Mouse (Mus musculus): ENCODE measurements around the gene Camk1d. TPM values are rescaled to one million over a fixed set of nuclear protein-coding genes. Genes with fewer than 3 reads are reported as not detected.

The Camk1d gene
- polyA plus RNA-seq, 1 experiment from 2014 or later, result 7.4 TPM

GRCm38 (mm10) chr2:5514095-5514494 lies 200.2 kb downstream of the Camk1d start:
- Histone ChIP-seq H3K27me3 (replicated peaks; ENCODE audit: control insufficient read depth, insufficient read depth, low read length) (no peaks in the 10 kb centered on the region), H3K9ac (ENCODE audit: low read depth, low read length) (no peak overlapping the region), H3K4me2 (ENCODE audit: low read length) (no peak overlapping the region), H3K36me3 (ENCODE audit: control insufficient read depth, insufficient read depth, low read length) (no peaks in the 10 kb centered on the region), H3K4me1 (ENCODE audit: control insufficient read depth, insufficient read depth, low read depth, low read length) (no peaks in the 10 kb centered on the region), H3K4me3 (ENCODE audit: low read length) (no peak overlapping the region), H3K27ac (ENCODE audit: low read depth, low read length) (no peak overlapping the region), H3K9me3 (ENCODE audit: control insufficient read depth, low read length) (no peaks in the 10 kb centered on the region)
- 98% methylated on average over 5 of the region's 5 CpGs for WGBS
- ATAC-seq, result no peak

- H3K4me1 ChIP-seq (ENCODE audit: control insufficient read depth, insufficient read depth, low read depth, low read length), result no peaks in the 10 kb centered on the region
- no peak for ATAC-seq
- no peak overlapping the region for H3K4me2 ChIP-seq (ENCODE audit: low read length)
- no peaks in the 10 kb centered on the region for H3K36me3 ChIP-seq (ENCODE audit: control insufficient read depth, insufficient read depth, low read length)
- H3K27ac ChIP-seq (ENCODE audit: low read depth, low read length), result no peak overlapping the region
- H3K4me3 ChIP-seq (ENCODE audit: low read length), result no peak overlapping the region
- H3K9ac ChIP-seq (ENCODE audit: low read depth, low read length), result no peak overlapping the region
- no peaks in the 10 kb centered on the region for H3K9me3 ChIP-seq (ENCODE audit: control insufficient read depth, low read length)
- WGBS, result 100% methylated on average over 2 of the region's 2 CpGs
- no peaks in the 10 kb centered on the region for H3K27me3 ChIP-seq (replicated peaks; ENCODE audit: control insufficient read depth, insufficient read depth, low read length)
Measured at GRCm38 (mm10) chr2:5513621-5514020, 200.7 kb downstream of the Camk1d start.

GRCm38 (mm10) chr2:5510042-5510441 lies 204.3 kb downstream of the Camk1d start:
- Histone ChIP-seq H3K4me3 (ENCODE audit: low read length) (no peak overlapping the region), H3K4me1 (ENCODE audit: control insufficient read depth, insufficient read depth, low read depth, low read length) (no peaks in the 10 kb centered on the region), H3K36me3 (ENCODE audit: control insufficient read depth, insufficient read depth, low read length) (no peaks in the 10 kb centered on the region), H3K9me3 (ENCODE audit: control insufficient read depth, low read length) (peaks cover 5% of the 10 kb centered on the region; the same call in 1 of the 2 replicates), H3K9ac (ENCODE audit: low read depth, low read length) (no peak overlapping the region), H3K27ac (ENCODE audit: low read depth, low read length) (no peak overlapping the region), H3K27me3 (replicated peaks; ENCODE audit: control insufficient read depth, insufficient read depth, low read length) (no peaks in the 10 kb centered on the region), H3K4me2 (ENCODE audit: low read length) (no peak overlapping the region)
- WGBS, result 93% methylated on average over 6 of the region's 6 CpGs
- no peak for ATAC-seq

GRCm38 (mm10) chr2:5499620-5500019 lies 214.7 kb downstream of the Camk1d start:
- H3K36me3 ChIP-seq (ENCODE audit: control insufficient read depth, insufficient read depth, low read length), result no peaks in the 10 kb centered on the region
- H3K9me3 ChIP-seq (ENCODE audit: control insufficient read depth, low read length), result no peaks in the 10 kb centered on the region
- no peak overlapping the region for H3K9ac ChIP-seq (ENCODE audit: low read depth, low read length)
- H3K27ac ChIP-seq (ENCODE audit: low read depth, low read length), result no peak overlapping the region
- no peaks in the 10 kb centered on the region for H3K4me1 ChIP-seq (ENCODE audit: control insufficient read depth, insufficient read depth, low read depth, low read length)
- WGBS, result 66% methylated on average over 4 of the region's 4 CpGs
- no peak overlapping the region for H3K4me3 ChIP-seq (ENCODE audit: low read length)
- ATAC-seq, result no peak
- H3K4me2 ChIP-seq (ENCODE audit: low read length), result no peak overlapping the region
- no peaks in the 10 kb centered on the region for H3K27me3 ChIP-seq (replicated peaks; ENCODE audit: control insufficient read depth, insufficient read depth, low read length)

GRCm38 (mm10) chr2:5489916-5490315 lies 224.4 kb downstream of the Camk1d start:
- Histone ChIP-seq H3K9ac (ENCODE audit: low read depth, low read length) (no peak overlapping the region), H3K4me3 (ENCODE audit: low read length) (no peak overlapping the region), H3K9me3 (ENCODE audit: control insufficient read depth, low read length) (no peaks in the 10 kb centered on the region), H3K4me2 (ENCODE audit: low read length) (no peak overlapping the region), H3K27ac (ENCODE audit: low read depth, low read length) (no peak overlapping the region), H3K36me3 (ENCODE audit: control insufficient read depth, insufficient read depth, low read length) (no peaks in the 10 kb centered on the region), H3K4me1 (ENCODE audit: control insufficient read depth, insufficient read depth, low read depth, low read length) (no peaks in the 10 kb centered on the region), H3K27me3 (replicated peaks; ENCODE audit: control insufficient read depth, insufficient read depth, low read length) (no peaks in the 10 kb centered on the region)
- WGBS, result 52% methylated on average over 5 of the region's 5 CpGs
- ATAC-seq, result no peak

- no peak for ATAC-seq
- Histone ChIP-seq H3K4me2 (ENCODE audit: low read length) (no peak overlapping the region), H3K4me1 (ENCODE audit: control insufficient read depth, insufficient read depth, low read depth, low read length) (no peaks in the 10 kb centered on the region), H3K9me3 (ENCODE audit: control insufficient read depth, low read length) (no peaks in the 10 kb centered on the region), H3K27me3 (replicated peaks; ENCODE audit: control insufficient read depth, insufficient read depth, low read length) (no peaks in the 10 kb centered on the region), H3K36me3 (ENCODE audit: control insufficient read depth, insufficient read depth, low read length) (no peaks in the 10 kb centered on the region), H3K4me3 (ENCODE audit: low read length) (no peak overlapping the region), H3K9ac (ENCODE audit: low read depth, low read length) (no peak overlapping the region), H3K27ac (ENCODE audit: low read depth, low read length) (no peak overlapping the region)
- WGBS, result 86% methylated on average over 3 of the region's 3 CpGs
Measured at GRCm38 (mm10) chr2:5487344-5487743, 227.0 kb downstream of the Camk1d start.

- no peak for ATAC-seq
- no peak overlapping the region for H3K4me3 ChIP-seq (ENCODE audit: low read length)
- WGBS, result 94% methylated on average over 7 of the region's 7 CpGs
- H3K9me3 ChIP-seq (ENCODE audit: control insufficient read depth, low read length), result no peaks in the 10 kb centered on the region
- no peak overlapping the region for H3K27ac ChIP-seq (ENCODE audit: low read depth, low read length)
- H3K4me2 ChIP-seq (ENCODE audit: low read length), result no peak overlapping the region
- H3K36me3 ChIP-seq (ENCODE audit: control insufficient read depth, insufficient read depth, low read length), result no peaks in the 10 kb centered on the region
- H3K9ac ChIP-seq (ENCODE audit: low read depth, low read length), result no peak overlapping the region
- no peaks in the 10 kb centered on the region for H3K4me1 ChIP-seq (ENCODE audit: control insufficient read depth, insufficient read depth, low read depth, low read length)
- H3K27me3 ChIP-seq (replicated peaks; ENCODE audit: control insufficient read depth, insufficient read depth, low read length), result no peaks in the 10 kb centered on the region
Measured at GRCm38 (mm10) chr2:5486663-5487062, 227.7 kb downstream of the Camk1d start.

- Histone ChIP-seq H3K27ac (ENCODE audit: low read depth, low read length) (no peak overlapping the region), H3K4me2 (ENCODE audit: low read length) (no peak overlapping the region), H3K36me3 (ENCODE audit: control insufficient read depth, insufficient read depth, low read length) (no peaks in the 10 kb centered on the region), H3K4me3 (ENCODE audit: low read length) (no peak overlapping the region), H3K9ac (ENCODE audit: low read depth, low read length) (no peak overlapping the region), H3K27me3 (replicated peaks; ENCODE audit: control insufficient read depth, insufficient read depth, low read length) (no peaks in the 10 kb centered on the region), H3K9me3 (ENCODE audit: control insufficient read depth, low read length) (no peaks in the 10 kb centered on the region), H3K4me1 (ENCODE audit: control insufficient read depth, insufficient read depth, low read depth, low read length) (no peaks in the 10 kb centered on the region)
- ATAC-seq, result no peak
- 95% methylated on average over 6 of the region's 6 CpGs for WGBS
Measured at GRCm38 (mm10) chr2:5485786-5486185, 228.5 kb downstream of the Camk1d start.

- Histone ChIP-seq H3K36me3 (ENCODE audit: control insufficient read depth, insufficient read depth, low read length) (no peaks in the 10 kb centered on the region), H3K9ac (ENCODE audit: low read depth, low read length) (no peak overlapping the region), H3K4me3 (ENCODE audit: low read length) (no peak overlapping the region), H3K4me2 (ENCODE audit: low read length) (no peak overlapping the region), H3K4me1 (ENCODE audit: control insufficient read depth, insufficient read depth, low read depth, low read length) (no peaks in the 10 kb centered on the region), H3K27me3 (replicated peaks; ENCODE audit: control insufficient read depth, insufficient read depth, low read length) (no peaks in the 10 kb centered on the region), H3K27ac (ENCODE audit: low read depth, low read length) (no peak overlapping the region), H3K9me3 (ENCODE audit: control insufficient read depth, low read length) (no peaks in the 10 kb centered on the region)
- ATAC-seq, result no peak
- WGBS, result 87% methylated on average over 3 of the region's 3 CpGs
Measured at GRCm38 (mm10) chr2:5479886-5480285, 234.4 kb downstream of the Camk1d start.

GRCm38 (mm10) chr2:5478709-5479108 lies 235.6 kb downstream of the Camk1d start:
- H3K4me1 ChIP-seq (ENCODE audit: control insufficient read depth, insufficient read depth, low read depth, low read length), result no peaks in the 10 kb centered on the region
- no peak for ATAC-seq
- 84% methylated on average over 5 of the region's 5 CpGs for WGBS

More at GRCm38 (mm10) chr2:5478709-5479108, 235.6 kb downstream of the Camk1d start:
- no peak overlapping the region for H3K27ac ChIP-seq (ENCODE audit: low read depth, low read length)
- no peak overlapping the region for H3K4me2 ChIP-seq (ENCODE audit: low read length)
- H3K27me3 ChIP-seq (replicated peaks; ENCODE audit: control insufficient read depth, insufficient read depth, low read length), result no peaks in the 10 kb centered on the region
- no peaks in the 10 kb centered on the region for H3K9me3 ChIP-seq (ENCODE audit: control insufficient read depth, low read length)
- H3K36me3 ChIP-seq (ENCODE audit: control insufficient read depth, insufficient read depth, low read length), result no peaks in the 10 kb centered on the region
- no peak overlapping the region for H3K4me3 ChIP-seq (ENCODE audit: low read length)
- no peak overlapping the region for H3K9ac ChIP-seq (ENCODE audit: low read depth, low read length)

Measured in hindbrain, embryonic 16.5 days (tissue).